Mouse (Mus musculus): ENCODE data around the gene Mndal. TPM values are rescaled to one million over a fixed set of nuclear protein-coding genes. Genes with fewer than 3 reads are reported as not detected.
"Not testable (repeated sequence)": the region's sequence is repeated elsewhere in the genome, so short reads cannot be mapped to it uniquely, and the experiment has no call there.

Mndal gene
- total RNA-seq (2021) = 1 to 10 TPM; 3.8 to 4.6 TPM
- long read RNA-seq, experiment 1, partial matches to known transcripts = 1 of 2 reads
- long read RNA-seq, experiment 1, other reads (novel, unspliced or antisense) = 1 of 2 reads
- long read RNA-seq, experiment 2, partial matches to known transcripts = 1 of 2 reads
- long read RNA-seq, experiment 2, other reads (novel, unspliced or antisense) = 1 of 2 reads

- not testable (repeated sequence) for DNase-seq
These were observed at the start of gene Mndal, which contains the start of gene Ifi203 for GRCm38 (mm10) chr1:173941924-173942779. TSS of gene Mndal (minus strand) at chr1:173942491. TSS of gene Ifi203 (minus strand) at chr1:173942672.

- not testable (repeated sequence) for DNase-seq
These were observed 40.5 kb upstream of the Mndal start, which contains the start of gene Ifi202b for GRCm38 (mm10) chr1:173982694-173983305. TSS of gene Ifi202b (minus strand) at chr1:173982744.

- DNase-seq = not testable (repeated sequence)
These were observed 38.7 kb upstream of the Mndal start for GRCm38 (mm10) chr1:173981038-173981437.

- no peak for DNase-seq
These were observed 35.3 kb upstream of the Mndal start for GRCm38 (mm10) chr1:173977622-173978021.

- no peak for DNase-seq
These were observed 30.8 kb upstream of the Mndal start for GRCm38 (mm10) chr1:173973111-173973510.

- DNase-seq = not testable (repeated sequence)
These were observed 19.2 kb upstream of the Mndal start for GRCm38 (mm10) chr1:173961491-173961890.

GRCm38 (mm10) chr1:173959998-173960397 lies 17.7 kb upstream of the Mndal start:
- not testable (repeated sequence) for DNase-seq

GRCm38 (mm10) chr1:173955839-173956527 lies 13.7 kb upstream of the Mndal start:
- DNase-seq = not testable (repeated sequence)

GRCm38 (mm10) chr1:173955071-173955796 lies 12.9 kb upstream of the Mndal start:
- DNase-seq = no peak

GRCm38 (mm10) chr1:173953563-173953962 lies 11.3 kb upstream of the Mndal start:
- DNase-seq = no peak

GRCm38 (mm10) chr1:173949044-173949443 lies 6.8 kb upstream of the Mndal start:
- DNase-seq = not testable (repeated sequence)

- not testable (repeated sequence) for DNase-seq
These were observed 432 bp upstream of the Mndal start for GRCm38 (mm10) chr1:173942780-173943066.

GRCm38 (mm10) chr1:173941522-173941921 lies 769 bp downstream of the Mndal start:
- DNase-seq = not testable (repeated sequence)

- not testable (repeated sequence) for DNase-seq
These were observed 23.0 kb downstream of the Mndal start for GRCm38 (mm10) chr1:173919279-173919678.

- DNase-seq = no peak
These were observed 27.7 kb downstream of the Mndal start for GRCm38 (mm10) chr1:173914559-173914958.

GRCm38 (mm10) chr1:173913256-173913791 lies 29.0 kb downstream of the Mndal start:
- not testable (repeated sequence) for DNase-seq

GRCm38 (mm10) chr1:173912548-173913255 lies 29.6 kb downstream of the Mndal start, which contains the start of gene Ifi211:
TSS of gene Ifi211 (minus strand) at chr1:173913046.
- DNase-seq = peak; percentile 44

GRCm38 (mm10) chr1:173911808-173912464 lies 30.4 kb downstream of the Mndal start:
- DNase-seq = no peak

GRCm38 (mm10) chr1:173908390-173908789 lies 33.9 kb downstream of the Mndal start:
- not testable (repeated sequence) for DNase-seq

- DNase-seq = not testable (repeated sequence)
These were observed 36.4 kb downstream of the Mndal start for GRCm38 (mm10) chr1:173905885-173906284.
